Mouse (Mus musculus) erythroblast, embryonic 14.5 days (primary cell): ENCODE measurements around the gene Prune2.

ENCODE experiments used
- GATA1 ChIP-seq: IDR thresholded peaks from 2 replicates; pipeline ENCODE4 v1.6.1; 2012; ENCODE audit warnings: low read length, inconsistent platforms, mixed read lengths
- TAL1 ChIP-seq: IDR thresholded peaks from 3 replicates; pipeline ENCODE4 v1.6.1; 2012; ENCODE audit warnings: low read length, inconsistent platforms, mixed read lengths

DNA sequence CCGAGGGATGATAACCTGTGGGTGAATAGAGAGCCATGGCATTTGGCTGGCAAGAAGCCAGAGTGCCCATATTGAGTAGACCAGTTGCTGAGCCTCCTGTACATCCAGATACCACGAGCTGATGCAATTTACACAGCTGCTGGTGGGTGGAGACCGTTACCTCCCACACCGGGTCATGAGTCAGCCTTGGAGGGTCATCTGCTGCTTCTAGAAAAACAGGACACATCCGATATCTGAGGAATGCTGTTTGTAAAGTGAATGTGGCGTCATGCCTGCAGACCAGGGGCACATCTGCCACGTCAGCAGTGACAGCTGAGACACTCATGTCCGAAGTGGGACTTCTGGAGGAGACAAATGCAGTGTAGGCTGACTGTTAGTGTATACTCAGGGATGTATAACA is 3.6 kb downstream of the Prune2 start:
- TF ChIP-seq GATA1: no peak
- no peak for TF ChIP-seq TAL1
